Mouse (Mus musculus) cerebellum, postnatal 14 days (tissue): ENCODE data around the gene Vmn2r7.
A peak's percentile ranks its signal among the peaks of the same experiment; 100 is the strongest.
"Not testable (repeated sequence)": the region's sequence is repeated elsewhere in the genome, so short reads cannot be mapped to it uniquely, and the experiment has no call there.

ENCODE experiments used
- DNase-seq, 2 experiments: peaks; one replicate each; pipeline ENCODE4 v3.0.0; 2021; ENCODE audit warnings: mixed read lengths in 2 of 2

Gene Vmn2r7

DNA sequence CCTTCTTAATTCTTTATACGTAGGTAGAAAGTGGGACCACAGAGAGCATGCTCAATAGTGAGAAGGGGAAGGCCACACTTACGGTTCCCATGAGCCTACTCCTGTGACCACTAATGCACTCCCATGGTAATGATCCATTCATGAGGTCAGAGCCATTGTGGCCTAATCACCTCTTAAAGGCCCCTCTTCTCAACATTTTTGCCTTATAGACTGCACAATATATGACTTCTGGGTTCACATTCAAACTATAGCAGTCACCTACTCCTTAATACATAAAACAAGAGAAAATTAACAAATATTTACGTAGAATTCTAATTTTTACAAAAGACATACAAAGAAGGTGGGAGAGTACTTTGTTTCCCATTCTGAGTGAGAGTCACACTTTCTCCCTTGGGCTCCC, at the start of gene Vmn2r7:
TSS of gene Vmn2r7 (minus strand) at position 101 of the 400 bp plus-strand sequence.
- not testable (repeated sequence) for DNase-seq

- DNase-seq, result no peak
These were observed 45.2 kb upstream of the Vmn2r7 start for GRCm38 (mm10) chr3:64889725-64890124.

GRCm38 (mm10) chr3:64878199-64878977, 33.8 kb upstream of the Vmn2r7 start:
- no peak for DNase-seq

- DNase-seq, result no peak
These were observed 32.1 kb upstream of the Vmn2r7 start for GRCm38 (mm10) chr3:64876669-64877068.

DNA sequence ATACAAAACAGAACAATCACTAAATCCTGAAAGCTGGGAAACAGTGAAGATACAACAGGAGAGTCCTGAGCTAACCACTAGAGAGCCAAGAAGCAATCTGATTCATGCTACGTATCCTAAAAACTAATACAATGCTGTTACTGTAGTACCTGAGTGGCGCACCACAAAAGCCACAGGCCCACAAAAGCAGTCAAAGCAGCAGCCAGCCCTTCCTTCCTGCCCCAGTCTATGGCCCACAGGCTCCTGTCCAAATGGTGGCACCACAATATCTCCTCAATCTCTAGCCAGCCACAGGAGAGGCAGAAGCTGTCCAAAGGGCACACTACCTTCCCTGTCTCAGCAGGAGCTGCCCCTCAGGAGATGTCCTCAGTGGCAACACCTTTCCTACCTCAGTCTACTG, 1.7 kb downstream of the Vmn2r7 start:
- no peak for DNase-seq

DNA sequence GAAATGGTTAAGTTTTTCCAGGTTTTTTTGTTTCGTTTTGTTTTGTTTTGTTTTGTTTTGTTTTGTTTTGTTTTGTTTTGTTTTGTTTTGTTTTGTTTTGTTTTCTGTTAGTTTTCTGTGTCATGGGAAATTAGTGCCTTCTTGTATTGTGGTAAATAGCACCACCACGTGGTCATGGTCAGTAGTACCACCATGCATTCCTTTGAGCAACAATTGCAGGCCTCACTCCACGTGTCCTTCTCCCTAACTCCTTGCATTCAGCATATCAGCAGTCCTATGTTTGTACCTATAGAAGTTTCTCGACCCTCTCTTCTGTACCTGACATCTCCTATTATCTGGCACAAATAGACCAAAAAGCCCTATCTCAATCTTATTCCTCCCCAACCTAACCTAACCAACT, 2.3 kb downstream of the Vmn2r7 start:
- DNase-seq, result peak; percentile 63 to 75

DNA sequence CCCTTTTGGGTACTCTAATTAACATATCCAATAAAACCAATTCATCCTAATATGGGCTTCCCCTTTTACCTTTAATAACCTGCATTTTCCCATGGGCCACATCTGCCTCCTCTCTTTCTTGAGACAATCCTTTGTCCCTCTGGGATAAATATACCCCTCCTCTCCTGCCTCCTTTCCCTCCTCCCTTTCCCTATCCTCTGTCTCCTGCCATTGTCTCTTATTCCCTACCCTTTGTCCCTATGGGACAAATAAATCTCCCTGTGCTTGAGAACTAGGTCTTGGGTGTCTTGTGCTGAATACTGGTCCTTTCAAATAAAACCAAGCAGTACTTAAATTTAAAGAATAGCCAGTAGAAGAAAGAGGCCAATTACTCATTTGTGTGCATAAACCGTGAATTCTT, 13.4 kb downstream of the Vmn2r7 start:
- no peak for DNase-seq

- DNase-seq, result no peak
These were observed 53.3 kb downstream of the Vmn2r7 start for GRCm38 (mm10) chr3:64791245-64791591.

DNA sequence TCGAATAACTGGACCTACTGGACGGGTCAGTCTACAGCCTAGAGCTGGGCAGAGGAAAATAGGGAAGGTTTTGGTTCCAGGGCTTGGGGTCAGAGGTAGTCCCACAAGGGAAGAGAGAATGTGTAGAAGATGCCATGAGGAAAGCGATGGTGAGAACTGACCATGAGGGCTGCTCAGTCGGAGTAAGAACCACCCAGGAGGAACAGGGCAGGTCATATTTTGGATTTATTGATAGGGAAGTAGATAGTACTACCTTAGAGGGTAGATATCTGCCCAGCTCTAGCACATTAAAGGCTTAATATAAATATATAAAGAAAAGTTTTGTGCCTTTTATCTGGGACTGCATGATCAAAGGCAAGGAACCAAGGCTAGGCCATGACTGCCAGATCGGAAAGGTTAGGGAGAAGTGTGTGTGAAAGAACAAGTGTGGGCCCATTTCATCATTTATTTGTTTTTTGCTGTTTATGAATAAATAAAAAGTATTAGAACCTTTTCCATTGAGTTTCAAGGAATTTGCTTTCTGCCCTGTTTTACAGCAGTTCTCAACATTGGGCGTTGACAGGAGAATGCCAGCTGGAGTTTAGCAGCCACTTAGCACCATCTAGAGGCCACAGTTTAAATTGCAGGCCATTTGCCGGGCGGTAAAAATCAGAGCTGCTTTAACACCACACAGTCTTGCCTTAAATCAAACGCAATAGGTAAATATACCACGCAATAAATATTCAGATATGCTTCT, 53.9 kb downstream of the Vmn2r7 start:
- DNase-seq, result peak; percentile 80 to 83

GRCm38 (mm10) chr3:64782901-64783300, 61.7 kb downstream of the Vmn2r7 start:
- DNase-seq, result no peak

- no peak for DNase-seq
These were observed 72.4 kb downstream of the Vmn2r7 start for GRCm38 (mm10) chr3:64772132-64772531.

GRCm38 (mm10) chr3:64756145-64756544, 88.4 kb downstream of the Vmn2r7 start:
- peak; percentile 4 for DNase-seq

- DNase-seq, result peak; percentile 44 to 48
These were observed 117.2 kb downstream of the Vmn2r7 start for GRCm38 (mm10) chr3:64727187-64727970.

GRCm38 (mm10) chr3:64725736-64726135, 118.8 kb downstream of the Vmn2r7 start:
- not testable (repeated sequence) for DNase-seq

DNA sequence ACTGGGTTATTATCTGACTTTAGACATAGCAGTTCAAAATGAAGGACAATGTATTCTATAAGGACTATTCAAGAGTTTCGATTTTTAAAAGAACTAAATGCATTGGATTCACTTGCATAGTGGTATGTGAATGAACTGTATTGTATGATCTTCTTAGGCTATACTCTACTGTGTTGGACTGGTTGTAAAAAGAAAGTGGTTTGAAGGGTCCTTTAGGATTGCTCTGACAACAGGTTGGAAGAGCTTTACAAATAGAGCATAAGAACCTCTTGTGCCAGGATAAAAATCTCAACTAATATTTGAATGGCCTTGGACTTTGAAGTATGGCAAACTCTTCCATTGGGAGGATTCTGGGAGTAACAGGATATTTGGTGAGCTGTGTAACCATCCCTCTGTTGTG, 168.5 kb downstream of the Vmn2r7 start:
- not testable (repeated sequence) for DNase-seq
